ENCODE assay signal across 26 mouse cellular contexts in genomic region chr11:68264276-68264675, GRCm38 (mm10).
DNase-seq lines count a peak whose midpoint lies in the region; ATAC-seq and TF ChIP-seq lines count a peak whose summit lies in the region.
"Had no signal": no experiment of that assay in that cellular context is flagged by ENCODE, and none has a peak within 500 bp of the region (broad histone marks: within the 10 kb centered on the region; RNA-seq: fewer than 3 reads in every experiment).

No protein-coding gene starts in this region.

- TF ChIP-seq CTCF in heart, postnatal 0 days (IDR thresholded peaks at IDR 0.05; ENCODE audit: low read depth) = no peak

- ATAC-seq in heart, postnatal 0 days (ENCODE audit: insufficient read depth, low read depth) = no peak
- ATAC-seq: forebrain, embryonic 15.5 days; intestine, postnatal 0 days; Patski had no signal

- intact Hi-C loops in heart, postnatal 14 days (cut with DNase I) = no loop called here
- intact Hi-C loops in heart, postnatal 36 days (cut with DNase I) = loop anchor here (5.0 kb wide), 1 partner anchor 123 kb away; no protein-coding TSS in a partner anchor

- no peak overlapping the region for H3K4me3 ChIP-seq in heart, postnatal 0 days (ENCODE audit: low read depth, low read length)
- H3K4me3 ChIP-seq: embryonic facial prominence, embryonic 10.5 days; embryonic facial prominence, embryonic 13.5 days; erythroblast, embryonic 14.5 days; forebrain, embryonic 12.5 days; forebrain, embryonic 15.5 days; hindbrain, embryonic 12.5 days; hindbrain, embryonic 15.5 days had no signal

- TF ChIP-seq EP300 in heart, postnatal 0 days (IDR thresholded peaks at IDR 0.05; ENCODE audit: low read depth) = 0 out of 2 replicates have a peak, but pooled peaks have one; percentile 24

- WGBS in heart, postnatal 0 days = 56% methylated on average over 5 of the region's 5 CpGs

- H3K36me3 ChIP-seq in heart, postnatal 0 days (replicated peaks; ENCODE audit: control insufficient read depth, insufficient read depth, low read length) = peaks cover 12% of the 10 kb centered on the region
- H3K36me3 ChIP-seq: forebrain, embryonic 12.5 days; forebrain, embryonic 15.5 days; G1E; hindbrain, embryonic 15.5 days had no signal

- no peak overlapping the region for H3K9ac ChIP-seq in heart, postnatal 0 days (replicated peaks; ENCODE audit: low read depth, low read length)
- H3K9ac ChIP-seq: embryonic facial prominence, embryonic 13.5 days; forebrain, embryonic 12.5 days; forebrain, embryonic 15.5 days; hindbrain, embryonic 12.5 days; hindbrain, embryonic 15.5 days had no signal

- H3K4me2 ChIP-seq in heart, postnatal 0 days (ENCODE audit: low read depth, low read length) = no peak overlapping the region
- H3K4me2 ChIP-seq: embryonic facial prominence, embryonic 13.5 days; forebrain, embryonic 12.5 days; forebrain, embryonic 15.5 days; hindbrain, embryonic 12.5 days; hindbrain, embryonic 15.5 days had no signal

- peak; percentile 96 for DNase-seq in heart, adult 11 months
- DNase-seq in heart, postnatal 14 days = no peak
- peak; percentile 54 for DNase-seq in heart, adult 8-10 months (ENCODE audit: low spot score)
- DNase-seq in heart, postnatal 36 days = no peak
- peak; percentile 29 for DNase-seq in heart, postnatal 0 days (ENCODE audit: low spot score)
- no peak for DNase-seq in heart, postnatal 4 days
- DNase-seq: adrenal gland, postnatal 10 days; adrenal gland, postnatal 36 days; B cell, adult 2 months; cerebellum, adult 8-10 months; cerebellum, postnatal 10 days; cerebellum, postnatal 36 days; embryo, embryonic 11 days; gastrocnemius, postnatal 25 days; kidney, adult 2 months had no signal

- no peak overlapping the region for H3K27ac ChIP-seq in heart, postnatal 0 days (ENCODE audit: low read depth)
- H3K27ac ChIP-seq: embryonic facial prominence, embryonic 10.5 days; embryonic facial prominence, embryonic 13.5 days; forebrain, embryonic 12.5 days; forebrain, embryonic 15.5 days; hindbrain, embryonic 12.5 days; hindbrain, embryonic 15.5 days had no signal

- H3K4me1 ChIP-seq in heart, postnatal 0 days (ENCODE audit: control insufficient read depth, insufficient read depth) = no peaks in the 10 kb centered on the region
- H3K4me1 ChIP-seq: forebrain, embryonic 15.5 days; hindbrain, embryonic 12.5 days had no signal

- H3K9me3 ChIP-seq in heart, postnatal 0 days (replicated peaks; ENCODE audit: control insufficient read depth, low read length) = no peaks in the 10 kb centered on the region
- H3K9me3 ChIP-seq: embryonic facial prominence, embryonic 10.5 days; embryonic facial prominence, embryonic 13.5 days; forebrain, embryonic 12.5 days; forebrain, embryonic 15.5 days; G1E; hindbrain, embryonic 12.5 days; hindbrain, embryonic 15.5 days had no signal

- no peaks in the 10 kb centered on the region for H3K27me3 ChIP-seq in heart, postnatal 0 days (ENCODE audit: control insufficient read depth, insufficient read depth, low read length)
- H3K27me3 ChIP-seq: CH12.LX; embryonic facial prominence, embryonic 13.5 days; forebrain, embryonic 12.5 days; forebrain, embryonic 15.5 days; hindbrain, embryonic 15.5 days; Patski had no signal

Comparison
In these comparisons a context has a peak if more than half of its experiments do, and no peak if none do; other contexts are left out.
1. DNase-seq: peak in heart, adult 11 months (single experiment), heart, adult 8-10 months (single experiment) and heart, postnatal 0 days (single experiment); none in heart, postnatal 14 days (0 of 2), heart, postnatal 36 days (0 of 2) and heart, postnatal 4 days (single experiment).